Mouse (Mus musculus): ENCODE data around the gene Ccdc30. TPM values are rescaled to one million over a fixed set of nuclear protein-coding genes. Genes with fewer than 3 reads are reported as not detected.

The Ccdc30 gene
- total RNA-seq, 2 experiments from 2014 or later, result 14.5 to 16.9 TPM

DNA sequence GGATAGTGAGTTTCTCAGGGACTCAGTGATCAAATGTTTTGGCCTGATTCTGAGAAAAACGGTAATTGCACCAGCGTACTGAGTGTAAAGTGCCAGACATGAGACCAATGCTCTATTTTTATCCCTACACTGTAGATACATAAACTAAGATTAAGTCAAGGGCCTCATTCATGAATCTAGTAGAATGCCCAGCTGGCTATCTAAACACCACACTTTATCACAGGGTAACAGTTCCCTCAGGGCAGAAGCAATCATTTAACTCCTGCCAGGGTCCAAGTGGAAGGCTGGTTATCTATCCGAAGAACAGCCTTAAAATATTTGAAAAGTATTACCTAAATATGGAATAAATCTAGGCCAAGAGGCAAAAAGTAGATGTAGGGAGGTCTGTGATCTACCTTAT is 2.6 kb upstream of the Ccdc30 start:
- DNase-seq, result no peak

DNA sequence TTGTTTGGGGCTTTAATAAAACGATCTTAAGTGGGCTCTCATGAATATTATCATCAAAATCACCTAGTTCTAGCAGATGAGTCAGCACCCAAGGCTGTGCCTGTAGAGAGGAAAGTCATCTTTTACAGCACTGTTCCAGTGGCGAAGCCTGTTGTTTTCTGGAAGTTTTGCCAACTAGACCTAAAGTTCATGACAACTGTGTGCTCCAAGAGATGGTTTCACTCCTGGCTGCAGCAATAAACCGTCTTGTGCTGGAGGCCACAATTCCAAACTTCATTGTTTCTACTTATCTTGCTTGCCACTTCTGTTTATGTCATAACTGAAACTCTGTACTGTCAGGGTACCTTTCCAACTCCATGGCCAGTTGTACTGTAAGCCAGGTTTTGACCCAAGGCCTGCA is 1.9 kb upstream of the Ccdc30 start:
- DNase-seq, result peak; percentile 49 to 55

DNA sequence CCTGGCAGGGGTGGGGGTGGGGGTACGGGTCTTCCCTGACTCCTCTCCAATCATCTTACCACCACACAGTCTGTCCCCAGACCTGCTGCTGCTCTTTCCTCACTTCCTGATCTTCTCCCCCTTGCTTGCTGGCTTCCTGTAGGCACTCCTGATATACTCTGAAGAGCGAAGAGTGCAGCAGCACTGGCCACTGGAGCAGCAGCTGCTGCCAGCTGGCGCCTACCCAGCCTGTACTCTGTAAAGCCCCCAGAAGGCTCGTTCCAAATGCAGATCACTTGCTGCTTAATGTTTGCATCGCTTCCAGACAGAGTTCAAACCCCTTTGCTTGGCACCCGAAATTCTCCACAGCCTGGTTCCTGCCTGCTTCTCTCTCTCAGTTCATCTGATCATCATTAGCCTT is 2.5 kb downstream of the Ccdc30 start:
- no peak for DNase-seq

DNA sequence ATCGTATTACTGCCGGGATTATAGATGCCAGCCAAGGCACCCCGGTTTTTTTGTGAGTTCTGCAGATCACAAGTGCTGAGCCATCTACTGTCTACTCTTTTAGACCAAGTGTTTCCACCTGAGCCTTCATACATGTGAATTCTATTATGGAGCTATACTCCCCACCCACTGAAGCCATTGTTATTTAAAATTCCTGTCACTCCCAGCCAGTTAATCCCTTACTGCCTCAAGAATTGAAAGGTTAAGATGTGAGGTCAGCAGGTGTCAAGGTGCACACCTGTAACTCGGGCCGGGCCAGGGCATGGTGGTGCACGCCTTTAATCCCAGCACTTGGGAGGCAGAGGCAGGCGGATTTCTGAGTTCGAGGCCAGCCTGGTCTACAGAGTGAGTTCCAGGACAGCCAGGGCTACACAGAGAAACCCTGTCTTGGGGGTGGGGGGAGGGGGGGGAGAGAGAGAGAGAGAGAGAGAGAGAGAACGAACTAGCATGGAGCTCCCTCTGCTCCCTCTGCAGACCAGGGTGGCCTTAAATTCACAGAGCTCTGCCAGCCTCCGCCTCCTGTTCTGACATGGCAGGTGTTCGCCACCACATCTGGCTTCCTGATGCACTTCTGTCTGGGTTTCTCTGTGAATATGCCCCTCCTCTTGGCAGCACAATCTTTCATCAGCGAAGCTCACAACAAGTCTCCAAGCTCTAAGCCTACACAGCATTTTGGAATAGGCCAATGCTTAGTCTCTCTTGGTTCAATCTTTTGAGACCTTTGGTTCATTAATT is 3.3 kb downstream of the Ccdc30 start:
- no peak for DNase-seq

DNA sequence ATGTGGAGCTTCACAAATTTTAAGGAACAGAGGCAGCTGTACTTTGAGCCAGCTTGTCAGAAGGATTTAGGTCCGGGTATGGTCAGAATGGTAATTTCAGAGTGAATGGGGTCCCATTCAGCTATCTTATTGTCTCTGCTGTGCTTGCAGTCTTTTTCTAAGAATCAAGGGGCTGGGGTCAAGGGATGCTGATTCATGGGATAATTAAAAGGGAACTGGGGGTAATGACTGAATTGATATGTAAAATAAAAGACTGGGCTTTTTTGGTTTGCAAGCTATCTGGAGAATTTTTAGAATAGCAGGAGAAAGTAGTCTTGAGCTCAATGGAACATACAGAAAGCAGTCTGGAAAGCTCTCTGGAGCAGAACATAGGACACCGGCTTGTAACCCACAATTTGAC is 11.9 kb downstream of the Ccdc30 start:
- DNase-seq, result no peak

DNA sequence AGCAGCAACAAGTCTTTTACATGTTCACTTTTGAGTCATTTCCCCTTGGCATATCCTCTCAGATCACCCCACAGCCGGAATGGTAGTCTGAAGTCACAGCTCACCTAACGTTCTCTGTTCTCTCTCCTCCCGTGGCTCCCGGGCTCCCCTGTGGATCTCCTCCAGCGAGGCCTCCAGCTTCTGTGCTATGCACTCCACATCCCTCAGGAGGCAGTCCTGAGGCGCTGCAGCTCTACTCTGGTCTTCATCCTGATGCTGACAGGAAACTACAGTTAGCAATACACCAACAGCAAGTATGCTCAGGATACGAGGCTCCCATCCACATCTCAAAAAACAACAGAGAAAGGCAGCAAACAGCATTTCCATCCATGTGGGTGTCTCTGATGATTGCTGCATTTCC is 14.4 kb downstream of the Ccdc30 start:
- no peak for DNase-seq

DNA sequence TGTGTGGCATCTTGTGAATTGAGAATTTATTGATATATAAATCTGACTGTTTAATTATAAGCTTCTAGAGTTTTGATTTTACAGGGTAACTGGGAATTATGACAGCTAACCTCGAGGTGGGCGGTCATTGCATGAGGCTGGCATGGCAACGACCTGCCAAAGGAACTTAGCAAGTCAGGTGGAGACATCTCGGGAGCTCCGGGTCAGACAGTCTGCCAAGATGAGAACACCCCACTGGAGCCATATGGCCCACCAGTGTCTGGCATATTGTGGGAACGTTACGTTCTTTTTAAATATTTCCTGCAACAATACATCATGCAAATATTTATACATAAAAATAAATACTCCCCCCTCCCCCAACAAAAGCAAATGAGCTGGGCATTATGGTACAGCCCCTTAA is 16.6 kb downstream of the Ccdc30 start:
- DNase-seq, result no peak

DNA sequence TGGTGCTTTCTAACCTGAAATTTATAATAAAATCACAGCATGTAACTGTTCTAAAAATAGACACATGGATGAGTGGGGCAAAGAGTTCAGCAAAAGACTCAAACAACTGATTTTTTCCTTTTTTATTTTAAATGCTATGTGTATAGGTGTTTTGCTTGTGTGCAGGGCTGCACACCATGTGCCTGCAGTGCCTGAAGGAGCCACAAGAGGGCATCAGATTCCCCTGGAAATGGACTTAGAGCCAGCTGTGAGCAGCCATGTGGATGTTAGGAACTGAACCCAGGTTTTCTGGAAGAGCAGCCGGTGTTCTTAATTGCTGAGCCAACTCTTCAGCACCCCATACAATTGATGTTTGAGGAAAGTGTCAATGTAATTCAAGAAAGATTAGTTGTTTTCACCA is 25.0 kb downstream of the Ccdc30 start:
- DNase-seq, result peak; percentile 20 to 40

DNA sequence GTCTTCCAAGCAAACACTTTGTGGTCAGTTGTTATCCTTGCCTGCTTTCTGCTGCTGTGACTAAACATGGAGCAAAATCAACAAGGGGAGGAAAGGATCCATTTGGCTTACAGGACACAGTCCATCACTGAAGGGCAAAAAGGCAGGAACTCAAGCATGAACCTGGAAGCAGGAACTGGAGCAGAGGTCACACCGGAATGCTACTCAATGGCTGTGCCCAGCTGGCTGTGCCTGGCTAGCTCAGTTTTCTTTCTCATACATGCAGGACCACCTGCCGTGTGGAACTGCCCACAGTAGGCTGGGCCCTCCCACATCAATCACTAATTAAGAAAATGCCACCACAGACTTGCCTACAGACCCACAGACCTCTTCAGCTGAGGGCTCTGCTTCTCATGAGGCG is 26.1 kb downstream of the Ccdc30 start:
- DNase-seq, result no peak

DNA sequence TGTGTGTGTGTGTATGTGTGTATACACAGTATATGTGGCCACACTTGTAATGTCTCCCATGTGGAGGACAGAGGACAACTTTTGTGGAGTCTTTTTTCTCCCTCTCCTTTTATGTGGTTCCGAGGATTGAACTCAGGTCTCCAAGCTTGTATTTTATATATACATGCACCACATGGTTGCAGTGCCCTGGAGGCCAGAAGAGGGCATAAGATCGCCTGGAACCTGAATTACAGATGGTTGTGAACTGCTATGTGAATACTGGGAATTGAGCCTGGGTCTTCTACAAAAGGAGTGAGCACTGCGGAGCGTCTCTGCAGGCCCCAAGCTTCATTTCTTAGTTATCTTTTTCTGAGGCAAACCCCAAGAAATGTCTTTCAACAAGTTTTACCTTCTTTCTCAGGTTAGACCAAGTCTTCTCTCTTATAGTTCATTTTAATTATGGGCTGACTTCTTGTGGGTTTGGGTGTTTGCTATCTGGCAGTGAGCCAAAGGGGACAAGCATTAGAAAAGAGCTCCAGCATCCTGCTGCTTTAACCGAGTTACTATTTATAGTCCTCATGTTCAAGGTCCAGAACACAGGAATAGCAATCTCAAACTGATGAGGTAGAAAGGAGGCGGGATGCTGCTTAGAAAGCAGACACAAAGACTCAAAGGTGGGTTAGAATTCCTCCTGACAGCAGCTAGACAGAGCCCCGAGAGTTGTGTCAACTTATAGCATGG is 33.7 kb downstream of the Ccdc30 start:
- no peak for DNase-seq

DNA sequence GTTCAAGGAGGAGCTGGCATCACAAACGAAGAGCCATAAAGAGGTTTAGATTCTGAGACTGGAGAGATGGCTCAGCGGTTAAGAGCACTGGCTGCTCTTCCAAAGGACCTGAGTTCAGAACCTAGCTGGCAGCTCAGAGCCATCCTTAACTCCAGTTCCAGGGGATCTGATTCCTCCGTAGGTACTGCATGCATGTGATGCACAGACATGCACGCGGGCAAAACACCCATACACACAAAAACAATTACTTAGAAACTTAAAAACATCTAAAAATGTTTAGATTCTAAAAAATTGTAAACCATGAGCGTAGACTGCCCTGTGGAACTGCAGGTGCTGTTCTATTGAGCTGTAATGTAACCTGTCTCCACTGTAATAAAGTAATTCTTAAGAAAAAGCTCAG is 45.9 kb downstream of the Ccdc30 start:
- DNase-seq, result no peak

DNA sequence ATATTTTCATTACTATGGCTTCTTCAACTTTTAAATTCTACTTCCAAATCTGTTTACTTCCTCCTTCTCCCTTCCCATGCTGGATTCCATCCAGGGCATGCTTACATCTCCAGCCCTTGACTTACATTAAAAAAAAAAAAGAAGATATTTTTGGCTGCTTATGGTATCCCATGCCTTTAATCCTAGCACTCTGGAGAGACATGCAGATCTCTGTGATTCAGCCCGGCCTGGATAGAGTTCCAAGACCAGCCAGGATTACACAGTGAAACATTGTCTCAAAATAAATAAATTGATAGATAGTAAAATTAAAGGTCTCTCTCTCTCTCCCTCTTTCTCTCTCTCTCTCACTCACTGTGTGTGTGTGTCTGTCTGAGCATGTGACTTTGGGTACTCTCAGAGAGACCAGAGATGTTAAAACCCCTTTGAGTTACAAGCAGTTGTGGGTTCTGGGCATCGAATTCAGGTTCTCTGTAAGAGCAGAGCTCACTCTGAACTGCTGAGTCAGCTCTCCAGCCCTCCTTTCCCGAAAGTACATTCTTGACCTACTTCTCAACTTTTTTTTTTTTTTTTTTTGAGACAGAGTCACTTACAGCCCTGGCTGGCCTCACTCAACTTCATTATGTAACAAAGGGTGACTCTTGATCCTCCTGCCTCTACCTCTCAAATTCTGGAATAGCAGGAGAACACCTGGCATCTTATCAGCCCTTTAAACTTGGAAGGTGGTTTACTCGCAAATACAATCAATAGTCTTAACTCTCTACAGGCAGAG is 48.4 kb downstream of the Ccdc30 start:
- DNase-seq, result peak; percentile 28 to 61

DNA sequence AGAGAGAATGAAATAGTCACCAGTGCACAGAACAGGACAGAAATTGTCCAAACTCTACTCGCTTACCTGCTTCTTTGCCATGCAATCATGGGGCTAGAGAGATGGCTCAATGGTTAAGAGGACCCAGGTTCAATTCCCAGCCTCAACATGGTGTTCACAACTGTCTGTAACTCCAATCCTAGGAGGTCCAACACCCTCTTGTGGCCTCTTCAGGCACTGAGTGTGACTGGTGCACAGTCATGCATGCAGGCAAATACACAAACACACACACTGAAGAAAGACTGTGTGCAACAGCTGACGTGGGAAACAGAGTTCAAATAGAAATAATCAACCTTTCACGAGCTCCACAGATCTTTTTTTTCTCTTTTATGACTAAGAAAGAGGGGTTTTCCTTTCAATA is 53.1 kb downstream of the Ccdc30 start:
- DNase-seq, result no peak

DNA sequence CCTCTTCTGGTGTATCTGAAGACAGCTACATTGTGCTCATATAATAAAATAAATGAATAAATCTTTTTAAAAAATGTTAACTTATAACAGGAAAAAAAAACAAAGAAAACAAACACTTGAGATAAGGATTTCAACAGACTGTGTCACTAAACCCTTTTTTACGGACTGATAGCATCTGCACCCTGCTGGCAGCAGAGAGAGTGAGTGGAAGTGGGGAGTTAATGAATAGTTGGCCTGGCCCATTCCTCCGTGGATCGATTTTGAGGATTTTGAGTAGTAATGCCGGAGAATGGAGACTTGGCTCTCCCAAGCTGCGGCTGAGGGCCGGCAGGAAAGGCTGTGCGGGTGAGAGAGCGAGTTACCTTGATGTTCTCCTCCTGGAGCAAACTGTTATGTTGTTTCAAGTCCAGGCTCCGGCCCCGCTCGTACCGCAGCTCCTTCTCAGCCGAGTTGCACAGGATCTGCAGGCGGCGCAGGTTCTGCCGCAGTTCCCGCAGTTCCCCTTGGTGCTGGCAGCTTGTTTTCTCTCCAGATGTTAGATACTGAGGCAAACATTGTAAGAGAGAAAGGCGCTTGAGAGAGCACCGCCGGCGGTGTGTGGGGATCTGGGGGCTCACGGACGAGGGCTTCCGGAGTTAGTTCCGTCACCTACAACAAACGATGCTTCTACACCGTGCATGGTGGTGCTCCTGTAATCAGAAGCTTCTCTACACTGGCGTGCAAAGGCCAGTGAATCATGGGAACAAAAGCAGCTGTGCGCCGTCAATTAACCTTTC is 55.9 kb downstream of the Ccdc30 start:
- peak; percentile 20 to 27 for DNase-seq

DNA sequence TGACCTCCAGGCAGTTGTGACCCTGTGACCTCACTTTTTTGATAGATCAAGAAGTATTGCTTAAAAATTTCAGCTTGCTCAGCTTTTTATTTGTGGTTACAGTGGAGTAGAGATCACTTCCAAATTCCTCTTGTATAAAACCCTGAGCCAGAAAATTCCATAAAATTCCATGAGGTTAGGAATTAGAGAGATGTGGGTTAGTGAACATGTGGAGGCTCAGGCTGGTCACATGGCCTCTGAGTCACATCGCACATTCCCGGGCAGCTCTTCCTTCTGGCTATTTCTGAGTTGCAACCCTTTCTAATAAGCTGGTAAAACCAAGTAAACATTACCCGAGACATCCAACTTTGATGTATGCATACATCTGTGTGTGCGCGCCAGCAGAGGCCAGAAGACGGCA is 69.8 kb downstream of the Ccdc30 start:
- DNase-seq, result no peak

DNA sequence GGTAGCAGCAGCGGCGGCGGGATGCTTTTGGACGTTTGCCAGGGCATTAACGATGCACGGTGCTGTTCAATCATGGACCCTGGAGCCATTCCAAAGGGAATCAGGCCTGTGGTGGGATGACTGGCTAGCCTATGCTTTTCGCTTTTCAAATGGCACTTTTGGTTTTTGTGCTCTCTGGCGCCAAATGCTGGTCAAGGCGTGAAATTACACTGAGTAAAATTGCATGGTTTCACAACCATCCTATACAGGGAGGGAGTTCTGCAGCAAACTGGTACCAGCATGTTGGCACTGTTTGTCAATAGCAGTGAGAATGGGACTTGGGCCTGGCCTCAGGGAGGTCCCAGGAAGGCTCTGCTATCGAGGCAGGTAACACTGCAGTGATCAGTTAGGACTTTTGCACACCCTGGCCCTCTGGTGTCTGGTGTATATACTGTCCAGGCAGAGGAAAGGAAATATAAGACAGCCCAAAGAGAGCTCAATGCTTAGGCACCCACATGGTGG is 76.4 kb downstream of the Ccdc30 start:
- DNase-seq, result peak; percentile 50 to 63

DNA sequence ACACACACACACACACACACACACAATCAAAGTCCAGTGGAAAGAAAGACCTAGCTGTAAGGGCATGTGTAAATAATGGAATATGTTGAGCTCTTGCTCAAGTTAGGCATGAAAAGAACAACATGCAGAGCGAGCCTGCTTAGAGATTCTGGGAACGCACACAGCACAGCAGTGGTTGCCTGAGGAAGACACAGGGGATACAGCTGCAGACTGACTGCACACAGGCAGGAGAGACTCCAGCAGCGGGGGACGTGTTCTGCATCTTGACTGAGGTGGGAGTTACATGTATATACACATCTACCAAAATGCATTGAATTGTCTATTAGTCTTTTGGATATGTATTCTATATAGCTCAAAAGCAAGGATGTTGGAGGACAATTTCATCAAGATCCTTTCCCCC is 76.9 kb downstream of the Ccdc30 start:
- DNase-seq, result no peak

DNA sequence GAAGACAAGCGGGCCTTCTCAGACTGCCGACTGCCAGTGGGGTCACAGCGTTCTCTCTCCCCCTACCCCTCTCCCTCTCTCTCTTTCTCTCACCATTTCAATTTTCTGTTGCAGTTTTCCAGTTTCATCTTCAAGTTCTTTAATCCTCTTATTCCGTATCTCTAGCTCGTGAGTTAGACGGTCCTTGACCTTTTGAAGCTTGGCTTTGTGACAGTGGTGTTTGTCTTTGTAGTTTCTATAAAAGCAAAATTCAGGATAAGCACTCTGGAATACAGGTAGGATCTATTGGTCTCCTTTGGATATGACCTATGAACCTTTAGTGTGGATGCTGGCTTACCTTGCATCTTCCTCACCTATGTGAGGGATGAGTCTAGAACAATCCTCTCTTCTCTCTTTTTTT is 81.8 kb downstream of the Ccdc30 start:
- DNase-seq, result peak; percentile 58 to 60

DNA sequence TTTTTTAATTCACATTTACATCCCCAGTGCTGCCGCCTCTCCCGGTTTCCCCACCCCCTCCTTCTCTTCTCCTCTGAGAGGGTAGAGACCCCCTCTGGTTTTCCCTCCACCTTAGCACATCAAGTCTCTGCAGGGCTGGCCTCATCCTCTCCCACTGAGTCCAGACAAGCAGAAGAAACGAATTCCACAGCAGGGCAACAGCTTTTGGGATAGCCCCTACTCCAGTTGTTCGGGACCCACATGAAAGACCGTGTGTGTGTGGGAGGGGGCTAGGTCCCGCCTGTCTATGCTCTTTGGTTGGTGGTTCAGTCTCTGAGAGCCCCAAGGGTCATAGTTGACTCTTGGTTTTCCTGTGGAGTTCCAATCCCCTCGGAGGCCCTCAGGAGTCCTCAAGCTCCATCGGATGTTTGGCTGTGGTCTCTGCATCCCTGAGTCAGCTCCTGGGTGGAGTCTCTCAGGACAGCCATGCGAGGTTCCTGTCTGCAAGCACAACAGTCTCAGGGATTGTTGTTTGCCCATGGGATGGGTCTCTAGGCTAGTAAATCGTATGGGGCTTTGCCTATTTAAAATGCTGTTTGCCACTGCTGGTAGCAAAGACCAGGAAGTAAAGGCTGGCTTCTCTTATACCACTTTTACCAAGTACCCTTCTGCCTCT is 94.3 kb downstream of the Ccdc30 start:
- peak in 1 of 2 experiments; percentile 26 for DNase-seq

DNA sequence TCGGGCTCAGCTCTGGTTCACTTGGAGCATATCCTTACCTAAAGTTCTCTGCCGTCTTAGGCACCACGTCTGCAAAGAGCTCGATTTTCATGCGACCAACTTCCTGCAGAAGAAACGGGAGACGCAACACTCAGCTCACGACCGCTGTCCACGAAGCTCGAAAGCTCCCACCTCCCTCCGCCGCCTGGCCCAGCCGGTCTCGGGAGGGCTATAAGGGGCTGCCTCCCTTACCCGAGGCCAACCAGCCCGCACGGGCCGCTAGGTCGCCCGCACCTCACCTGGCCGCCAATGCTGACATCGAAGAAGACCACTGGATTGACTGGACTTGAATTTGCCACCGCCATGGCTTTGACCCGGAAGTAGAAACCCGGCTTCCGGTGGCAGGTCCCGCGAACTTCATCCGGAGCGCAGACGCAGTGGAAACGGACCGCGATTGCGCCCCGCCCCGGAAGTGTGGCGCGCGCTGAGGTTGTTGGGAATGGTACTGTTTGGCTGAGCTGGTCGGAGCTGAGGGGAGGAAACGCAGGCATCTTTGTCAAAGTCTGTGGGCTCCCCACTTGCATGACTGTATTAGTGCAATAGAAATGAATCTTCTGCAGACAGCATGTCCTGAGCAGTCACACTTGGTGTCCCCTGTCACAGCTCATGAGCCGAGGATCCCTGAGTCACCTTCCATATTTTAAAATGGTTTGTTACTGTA is 95.0 kb downstream of the Ccdc30 start, which contains the start of gene Ppih:
Ppih (minus strand) TSS at position 416 of the 700 bp plus-strand sequence.
- DNase-seq, result peak; percentile 98

DNA sequence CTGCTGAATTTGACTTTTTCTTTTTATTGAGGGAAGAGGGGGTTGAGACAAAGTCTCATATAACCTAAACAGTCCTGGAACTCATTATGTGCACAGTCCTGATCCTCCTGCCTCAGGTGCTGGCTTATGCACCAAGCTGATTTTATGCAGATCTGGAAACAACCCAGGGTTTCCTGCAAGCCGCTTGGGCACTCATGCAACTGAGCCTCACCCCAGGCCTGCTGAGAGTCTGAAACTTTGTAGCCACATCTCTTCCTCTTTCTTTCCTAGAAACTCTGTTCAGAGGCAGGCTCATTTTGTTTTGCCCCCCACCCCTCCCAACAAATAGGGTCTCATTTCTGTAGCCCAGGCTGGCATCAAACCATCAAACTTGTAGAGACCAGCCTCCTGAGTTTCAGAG is 101.6 kb downstream of the Ccdc30 start:
- no peak for DNase-seq
